Mouse (Mus musculus) frontal cortex, postnatal 14 days (tissue): Measurements from ENCODE around the gene Stat5b.
A peak's percentile ranks its signal among the peaks of the same experiment; 100 is the strongest.

Experiments
- DNase-seq, 2 experiments: peaks; one replicate each; pipeline ENCODE4 v3.0.0; 2022; ENCODE audit warnings: low spot score in 2 of 2

Stat5b gene

GRCm38 (mm10) chr11:100850038-100850777 lies at the start of gene Stat5b:
Gene Stat5b, minus strand, starts transcription at chr11:100850724.
- peak in 1 of 2 experiments; percentile 37 for DNase-seq

- DNase-seq, result no peak
Measured at GRCm38 (mm10) chr11:100898441-100899199, 48.1 kb upstream of the Stat5b start.

- DNase-seq, result peak; percentile 16 to 28
Measured at GRCm38 (mm10) chr11:100897294-100898231, 47.0 kb upstream of the Stat5b start.

- no peak for DNase-seq
Measured at GRCm38 (mm10) chr11:100896078-100896477, 45.6 kb upstream of the Stat5b start.

GRCm38 (mm10) chr11:100894146-100894918 lies 43.8 kb upstream of the Stat5b start:
- no peak for DNase-seq

- peak; percentile 73 to 75 for DNase-seq
Measured at GRCm38 (mm10) chr11:100893482-100893881, 43.0 kb upstream of the Stat5b start.

- no peak for DNase-seq
Measured at GRCm38 (mm10) chr11:100892435-100892834, 41.9 kb upstream of the Stat5b start.

- DNase-seq, result no peak
Measured at GRCm38 (mm10) chr11:100891256-100892123, 41.0 kb upstream of the Stat5b start.

GRCm38 (mm10) chr11:100890481-100890880 lies 40.0 kb upstream of the Stat5b start:
- DNase-seq, result no peak

GRCm38 (mm10) chr11:100888348-100888820 lies 37.9 kb upstream of the Stat5b start:
- no peak for DNase-seq

- no peak for DNase-seq
Measured at GRCm38 (mm10) chr11:100887764-100888163, 37.2 kb upstream of the Stat5b start.

- no peak for DNase-seq
Measured at GRCm38 (mm10) chr11:100887236-100887635, 36.7 kb upstream of the Stat5b start.

GRCm38 (mm10) chr11:100886188-100886740 lies 35.7 kb upstream of the Stat5b start:
- no peak for DNase-seq

GRCm38 (mm10) chr11:100885472-100885871 lies 34.9 kb upstream of the Stat5b start:
- DNase-seq, result no peak

GRCm38 (mm10) chr11:100883640-100884039 lies 33.1 kb upstream of the Stat5b start:
- DNase-seq, result no peak

GRCm38 (mm10) chr11:100879321-100880078 lies 29.0 kb upstream of the Stat5b start:
- no peak for DNase-seq

GRCm38 (mm10) chr11:100875761-100876160 lies 25.2 kb upstream of the Stat5b start:
- no peak for DNase-seq

GRCm38 (mm10) chr11:100870968-100871350 lies 20.4 kb upstream of the Stat5b start:
- DNase-seq, result no peak
